Mouse (Mus musculus) limb, embryonic 12.5 days (tissue): Measurements from ENCODE around the gene Hist1h2bm. TPM values are rescaled to one million over a fixed set of nuclear protein-coding genes. Genes with fewer than 3 reads are reported as not detected.
"Not testable (repeated sequence)": the region's sequence is repeated elsewhere in the genome, so short reads cannot be mapped to it uniquely, and the experiment has no call there.

Experiments
- ATAC-seq: fragments of 200-750 bp; cut with Nextera tagmentation; 2 replicates; pipeline ENCODE4 v1.8.0; 2017; ENCODE audit warnings: low read depth, moderate TSS enrichment; ENCODE audit not compliant: insufficient number of reproducible peaks, insufficient read depth, low FRiP score, low TSS enrichment
- H3K27ac ChIP-seq: fragments of 300-500 bp; sonication (generic); 2 replicates; pipeline ENCODE4 v1.5.1; 2016; ENCODE audit warnings: mild to moderate bottlenecking, moderate library complexity
- H3K27me3 ChIP-seq: fragments of 300-500 bp; sonication (generic); 2 replicates; pipeline ENCODE4 v1.6.1; 2016; ENCODE audit warnings: mild to moderate bottlenecking, moderate library complexity
- H3K36me3 ChIP-seq: fragments of 300-500 bp; sonication (generic); 2 replicates; pipeline ENCODE4 v1.6.1; 2016; ENCODE audit warnings: mild to moderate bottlenecking, moderate library complexity
- H3K4me1 ChIP-seq: fragments of 300-500 bp; sonication (generic); replicated peaks from 2 replicates; pipeline ENCODE4 v1.6.1; 2016
- H3K4me2 ChIP-seq: fragments of 300-500 bp; sonication (generic); 2 replicates; pipeline ENCODE4 v1.6.1; 2016; ENCODE audit warnings: mild to moderate bottlenecking, moderate library complexity
- H3K4me3 ChIP-seq: fragments of 300-500 bp; sonication (generic); replicated peaks from 2 replicates; pipeline ENCODE4 v1.5.1; 2016; ENCODE audit warnings: mild to moderate bottlenecking
- H3K9ac ChIP-seq: fragments of 300-500 bp; sonication (generic); replicated peaks from 2 replicates; pipeline ENCODE4 v1.6.1; 2016; ENCODE audit warnings: mild to moderate bottlenecking, moderate library complexity
- H3K9me3 ChIP-seq: fragments of 300-500 bp; sonication (generic); 2 replicates; pipeline ENCODE4 v1.6.1; 2016; ENCODE audit warnings: mild to moderate bottlenecking, moderate library complexity
- WGBS: fragments of 180-500 bp; shearing (Covaris S2); methylation state at CpG from one replicate; pipeline ENCODE4 v1.1.7; 2016; 5-methylcytosine and 5-hydroxymethylcytosine counted together
- polyA plus RNA-seq: library from polyadenylated mRNA; unstranded; fragments of >200 nt; fragmentation: Nextera tagmentation; extraction: Ambion mirVana; gene quantifications from 2 replicates; pipeline ENCODE4 v1.2.1, GENCODE M21; 2016

The Hist1h2bm gene
- polyA plus RNA-seq, 1 experiment from 2014 or later, result 8.9 TPM

- under 1% methylated on average over 21 of the region's 21 CpGs for whole genome bisulfite sequencing
- Histone ChIP-seq H3K4me1 (peaks cover 10% of the 10 kb centered on the region), H3K27me3 (no peaks in the 10 kb centered on the region), H3K4me3 (peak overlapping the region; percentile 52), H3K36me3 (no peaks in the 10 kb centered on the region), H3K9me3 (no peaks in the 10 kb centered on the region), H3K9ac (peak overlapping the region; percentile 70), H3K27ac (peak overlapping the region; percentile 99), H3K4me2 (peak overlapping the region; percentile 64)
- ATAC-seq, result peak; percentile 82
These were observed 12.4 kb downstream of the Hist1h2bm start for GRCm38 (mm10) chr13:21734010-21734905.

DNA sequence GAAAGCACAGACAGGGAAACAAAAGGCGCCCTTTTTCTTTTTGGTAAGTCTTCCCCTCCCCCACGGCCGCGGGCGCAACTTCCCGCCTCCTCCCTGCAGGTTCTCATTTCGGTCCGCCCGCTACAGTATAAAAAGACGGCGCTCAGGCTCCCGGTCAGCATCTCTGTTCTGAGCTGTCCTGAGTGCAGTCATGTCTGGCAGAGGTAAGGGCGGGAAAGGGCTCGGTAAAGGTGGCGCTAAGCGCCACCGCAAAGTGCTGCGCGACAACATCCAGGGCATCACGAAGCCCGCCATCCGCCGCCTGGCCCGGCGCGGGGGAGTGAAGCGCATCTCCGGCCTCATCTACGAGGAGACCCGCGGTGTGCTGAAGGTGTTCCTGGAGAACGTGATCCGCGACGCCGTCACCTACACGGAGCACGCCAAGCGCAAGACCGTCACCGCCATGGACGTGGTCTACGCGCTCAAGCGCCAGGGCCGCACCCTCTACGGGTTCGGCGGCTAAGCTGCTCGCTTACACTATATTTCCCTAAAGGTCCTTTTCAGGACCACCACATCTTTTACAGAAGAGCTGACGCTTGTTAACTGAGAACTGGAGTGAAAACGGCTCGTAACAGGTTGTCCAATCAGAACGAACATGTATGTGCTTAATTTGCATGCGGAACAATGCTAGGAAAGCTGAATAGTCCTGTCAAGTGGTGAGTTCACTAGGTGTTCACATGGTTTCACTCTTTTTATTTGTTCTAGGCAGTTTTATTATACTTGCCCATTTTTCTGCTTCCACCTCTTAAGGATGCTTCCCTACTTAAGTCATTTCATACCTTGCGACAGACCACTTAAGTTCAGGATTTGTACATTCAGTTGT, 13.3 kb downstream of the Hist1h2bm start, which contains the start of gene Hist1h4j:
TSS of gene Hist1h4j (plus strand) at position 159 of the 862 bp plus-strand sequence.
- peak within 1 kb of the TSS; percentile 52 for H3K4me3 ChIP-seq
- H3K9me3 ChIP-seq, H3K27me3 ChIP-seq, H3K36me3 ChIP-seq: not testable (repeated sequence)
- ATAC-seq, result peak; percentile 93
- H3K4me2 ChIP-seq, result peak within 1 kb of the TSS; percentile 64
- under 1% methylated on average over 47 of the region's 56 CpGs for WGBS
- peaks cover 10% of the 10 kb centered on the region for H3K4me1 ChIP-seq
- peak within 1 kb of the TSS; percentile 99 for H3K27ac ChIP-seq
- H3K9ac ChIP-seq, result peak within 1 kb of the TSS; percentile 70

DNA sequence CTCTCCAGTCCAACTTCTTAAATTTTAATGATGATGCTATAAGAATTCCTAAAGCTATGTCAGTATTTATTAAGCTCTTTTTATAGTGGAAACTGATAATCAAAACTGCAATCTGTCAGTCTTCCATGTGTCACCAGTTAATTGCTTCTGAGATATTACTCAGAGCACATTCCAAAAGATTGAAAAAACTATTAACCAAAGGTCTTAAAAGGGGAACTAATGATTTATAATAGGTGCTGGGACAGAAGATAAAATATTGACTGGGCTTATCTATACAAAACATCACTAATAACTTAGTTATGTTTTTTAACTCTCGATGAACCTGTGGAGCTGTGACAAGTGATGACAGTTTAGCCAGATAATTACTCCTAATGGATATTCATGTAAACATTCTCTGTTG, 23.2 kb downstream of the Hist1h2bm start:
- no peak overlapping the region for H3K9ac ChIP-seq
- H3K27me3 ChIP-seq, result no peaks in the 10 kb centered on the region
- WGBS, result 91% methylated on average over 1 of the region's 1 CpGs
- no peak overlapping the region for H3K4me3 ChIP-seq
- H3K4me1 ChIP-seq, result peaks cover 15% of the 10 kb centered on the region; the same call in 1 of the 2 replicates
- no peak overlapping the region for H3K27ac ChIP-seq
- ATAC-seq, result no peak
- no peak overlapping the region for H3K4me2 ChIP-seq
- no peaks in the 10 kb centered on the region for H3K9me3 ChIP-seq
- no peaks in the 10 kb centered on the region for H3K36me3 ChIP-seq

DNA sequence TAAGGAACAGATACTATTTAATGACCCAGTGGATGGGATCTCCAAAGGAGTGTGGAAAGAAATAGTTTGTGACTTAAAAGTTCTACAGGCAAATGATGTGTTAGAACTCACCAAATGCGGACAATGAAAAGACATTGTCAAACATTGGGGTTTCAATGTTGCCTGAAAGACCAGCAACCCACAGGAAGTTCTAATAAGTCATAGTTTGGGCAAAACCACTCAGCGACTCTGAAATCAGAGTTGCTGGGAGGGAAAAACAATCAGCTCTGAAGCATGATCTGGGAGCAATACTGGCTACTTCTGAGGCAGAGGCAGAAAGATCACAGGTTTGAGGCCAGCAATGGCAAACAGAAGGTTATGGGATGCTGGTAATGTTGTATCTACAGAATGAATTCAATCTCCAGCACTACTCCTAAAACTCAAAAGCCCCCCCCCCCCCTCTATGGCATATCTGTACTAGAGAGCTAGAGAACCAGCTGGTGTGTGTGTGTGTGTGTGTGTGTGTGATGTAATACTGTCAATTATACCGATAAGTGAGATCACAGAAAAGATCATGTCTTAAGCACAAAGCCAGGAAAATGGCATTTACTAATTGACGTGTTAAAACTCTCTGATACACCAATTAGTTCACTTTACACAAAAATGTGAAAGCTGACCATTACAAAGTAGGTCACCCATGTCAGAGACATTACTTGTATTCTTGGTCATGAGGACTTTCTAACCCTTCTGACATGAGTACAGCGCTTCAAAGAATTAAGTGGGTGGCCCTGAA, 27.7 kb downstream of the Hist1h2bm start:
- Histone ChIP-seq H3K4me3 (peak overlapping the region; percentile 57), H3K9me3 (no peaks in the 10 kb centered on the region), H3K4me1 (peaks cover 28% of the 10 kb centered on the region), H3K4me2 (peak overlapping the region; percentile 90), H3K9ac (peak overlapping the region; percentile 72), H3K27me3 (no peaks in the 10 kb centered on the region), H3K27ac (peak overlapping the region; percentile 99), H3K36me3 (no peaks in the 10 kb centered on the region)
- 5% methylated on average over 5 of the region's 5 CpGs for WGBS
- ATAC-seq, result no peak

DNA sequence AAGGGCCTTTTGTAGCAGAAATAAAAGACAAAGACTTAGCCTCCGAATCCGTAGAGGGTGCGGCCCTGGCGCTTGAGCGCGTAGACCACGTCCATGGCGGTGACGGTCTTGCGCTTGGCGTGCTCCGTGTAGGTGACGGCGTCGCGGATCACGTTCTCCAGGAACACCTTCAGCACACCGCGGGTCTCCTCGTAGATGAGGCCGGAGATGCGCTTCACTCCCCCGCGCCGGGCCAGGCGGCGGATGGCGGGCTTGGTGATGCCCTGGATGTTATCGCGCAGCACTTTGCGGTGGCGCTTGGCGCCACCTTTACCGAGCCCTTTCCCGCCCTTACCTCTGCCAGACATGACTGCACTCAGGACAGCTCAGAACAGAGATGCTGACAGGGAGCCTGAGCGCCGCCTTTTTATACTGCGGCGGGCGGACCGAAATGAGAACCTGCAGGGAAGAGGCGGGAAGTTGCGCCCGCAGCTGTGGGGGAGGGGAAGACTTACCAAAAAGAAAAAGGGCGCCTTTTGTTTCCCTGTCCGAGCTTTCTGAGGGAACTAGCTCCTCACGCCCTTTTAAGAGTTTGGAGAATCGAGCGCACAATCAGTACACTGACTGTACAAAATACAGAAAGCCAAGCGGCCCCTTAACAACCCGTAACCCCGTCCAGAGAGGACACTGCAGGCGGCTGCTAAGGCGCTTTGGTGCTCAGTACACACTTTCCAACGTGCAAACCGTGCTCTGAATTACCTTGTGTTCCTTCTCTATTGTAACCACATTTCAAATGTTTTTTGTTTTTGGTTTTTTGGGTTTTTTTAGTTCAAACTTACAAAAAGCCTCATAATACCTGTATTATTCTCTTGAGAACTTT, 28.5 kb downstream of the Hist1h2bm start, which contains the start of gene Hist1h4k:
TSS of gene Hist1h4k (minus strand) at position 347 of the 859 bp plus-strand sequence.
- Histone ChIP-seq H3K27ac (peak within 1 kb of the TSS; percentile 99), H3K4me2 (peak within 1 kb of the TSS; percentile 90), H3K4me1 (peaks cover 31% of the 10 kb centered on the region), H3K4me3 (peak within 1 kb of the TSS; percentile 57), H3K9ac (peak within 1 kb of the TSS; percentile 72)
- not testable (repeated sequence) for H3K27me3 ChIP-seq, H3K9me3 ChIP-seq, H3K36me3 ChIP-seq
- peak; percentile 88 for ATAC-seq
- WGBS, result under 1% methylated on average over 48 of the region's 56 CpGs

- Histone ChIP-seq H3K27me3 (no peaks in the 10 kb centered on the region), H3K36me3 (no peaks in the 10 kb centered on the region), H3K9ac (no peak overlapping the region), H3K4me1 (peaks cover 31% of the 10 kb centered on the region), H3K4me2 (0 out of 2 replicates have a peak overlapping the region, but pooled peaks have one; percentile 73), H3K4me3 (no peak overlapping the region), H3K27ac (peak overlapping the region; percentile 95), H3K9me3 (no peaks in the 10 kb centered on the region)
- ATAC-seq, result no peak
These were observed 29.6 kb downstream of the Hist1h2bm start for GRCm38 (mm10) chr13:21751417-21751816.

GRCm38 (mm10) chr13:21751827-21752226, 30.0 kb downstream of the Hist1h2bm start:
- Histone ChIP-seq H3K4me3 (no peak overlapping the region), H3K9me3 (no peaks in the 10 kb centered on the region), H3K36me3 (no peaks in the 10 kb centered on the region), H3K27me3 (no peaks in the 10 kb centered on the region), H3K4me2 (peak overlapping the region; percentile 73; the same call in 1 of the 2 replicates), H3K4me1 (peaks cover 31% of the 10 kb centered on the region), H3K27ac (peak overlapping the region; percentile 95), H3K9ac (no peak overlapping the region)
- WGBS, result 81% methylated on average over 3 of the region's 3 CpGs
- ATAC-seq, result no peak

GRCm38 (mm10) chr13:21752356-21752755, 30.5 kb downstream of the Hist1h2bm start:
- H3K4me2 ChIP-seq, result peak overlapping the region; percentile 73

DNA sequence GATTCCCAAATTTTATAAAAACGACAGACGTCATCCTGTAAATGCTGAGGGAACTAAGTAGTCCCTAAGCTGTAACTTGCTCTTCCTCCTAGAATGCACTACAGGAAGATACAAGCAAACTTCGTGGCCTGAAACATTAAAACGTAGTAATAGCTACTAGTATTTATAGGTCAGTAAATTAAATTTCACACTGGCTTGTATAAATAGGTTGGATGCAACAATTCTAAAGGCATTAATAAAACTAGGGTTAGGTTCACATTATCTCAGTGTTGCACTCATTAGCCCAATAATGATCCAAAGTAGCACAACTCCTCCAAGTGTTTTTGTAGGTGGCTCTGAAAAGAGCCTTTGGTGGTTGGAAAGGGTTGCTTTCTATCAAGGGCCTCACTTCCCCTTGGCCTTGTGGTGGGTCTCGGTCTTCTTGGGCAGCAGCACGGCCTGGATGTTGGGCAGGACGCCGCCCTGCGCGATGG, 31.2 kb downstream of the Hist1h2bm start:
- Histone ChIP-seq H3K9me3 (no peaks in the 10 kb centered on the region), H3K4me1 (peaks cover 27% of the 10 kb centered on the region), H3K27me3 (no peaks in the 10 kb centered on the region), H3K27ac (peak overlapping the region; percentile 95), H3K36me3 (no peaks in the 10 kb centered on the region), H3K4me3 (peak overlapping the region; percentile 47), H3K9ac (peak overlapping the region; percentile 68), H3K4me2 (peak overlapping the region; percentile 73)
- ATAC-seq, result no peak
- WGBS, result 2% methylated on average over 10 of the region's 10 CpGs

More at GRCm38 (mm10) chr13:21752356-21752755, 30.5 kb downstream of the Hist1h2bm start:
- peak overlapping the region; percentile 47; the same call in 1 of the 2 replicates for H3K4me3 ChIP-seq
- no peaks in the 10 kb centered on the region for H3K36me3 ChIP-seq
- H3K27ac ChIP-seq, result peak overlapping the region; percentile 95
- no peak for ATAC-seq
- no peaks in the 10 kb centered on the region for H3K9me3 ChIP-seq
- H3K9ac ChIP-seq, result peak overlapping the region; percentile 35; the same call in 1 of the 2 replicates
- H3K27me3 ChIP-seq, result no peaks in the 10 kb centered on the region
- 43% methylated on average over 3 of the region's 3 CpGs for WGBS
- H3K4me1 ChIP-seq, result peaks cover 29% of the 10 kb centered on the region
